Mouse (Mus musculus) myocyte (in vitro differentiated cells): ENCODE results near the gene Gp1ba. TPM values are rescaled to one million over a fixed set of nuclear protein-coding genes. Genes with fewer than 3 reads are reported as not detected.

Experiments used
- H3K27me3 ChIP-seq: one replicate; pipeline ENCODE4 v1.6.1; 2011; ENCODE audit not compliant: control insufficient read depth, insufficient read depth, insufficient read length
- H3K36me3 ChIP-seq: one replicate; pipeline ENCODE4 v1.6.1; 2011; ENCODE audit not compliant: control insufficient read depth, insufficient read depth
- H3K4me2 ChIP-seq: one replicate; pipeline ENCODE4 v1.6.1; 2011; ENCODE audit warnings: low read depth, control low read depth
- H3K4me3 ChIP-seq: one replicate; pipeline ENCODE4 v1.5.1; 2011; ENCODE audit warnings: mild to moderate bottlenecking, control low read depth, moderate library complexity
- H3K79me2 ChIP-seq: one replicate; pipeline ENCODE4 v1.6.1; 2011; ENCODE audit not compliant: control insufficient read depth, insufficient read depth
- H3ac ChIP-seq: one replicate; pipeline ENCODE4 v1.6.1; 2011; ENCODE audit not compliant: control insufficient read depth, insufficient read length
- CEBPB ChIP-seq: IDR thresholded peaks from 2 replicates; pipeline ENCODE4 v1.6.1; 2011; ENCODE audit warnings: mild to moderate bottlenecking, moderate library complexity; ENCODE audit not compliant: poor library complexity, insufficient read depth, severe bottlenecking
- E2F4 ChIP-seq: IDR thresholded peaks from one replicate; pipeline ENCODE4 v1.6.1; 2011; ENCODE audit warnings: mild to moderate bottlenecking, control low read depth, moderate library complexity; ENCODE audit not compliant: insufficient read depth
- MAX ChIP-seq: IDR thresholded peaks from one replicate; pipeline ENCODE4 v1.6.1; 2011; ENCODE audit warnings: low read depth, mild to moderate bottlenecking, control low read depth
- MYOD1 ChIP-seq, 3 experiments: IDR thresholded peaks; one replicate each; pipeline ENCODE4 v1.6.1; 2011; ENCODE audit warnings: control low read depth in 2 of 3, low read depth in 2 of 3, mild to moderate bottlenecking in 2 of 3, moderate library complexity in 1 of 3; ENCODE audit not compliant: insufficient read length in 2 of 3, control insufficient read depth in 1 of 3
- MYOG ChIP-seq, 3 experiments: IDR thresholded peaks; one replicate each; pipeline ENCODE4 v1.6.1; 2011; ENCODE audit warnings: control low read depth in 2 of 3, low read depth in 2 of 3, mild to moderate bottlenecking in 2 of 3; ENCODE audit not compliant: insufficient read length in 2 of 3, control insufficient read depth in 1 of 3, insufficient read depth in 1 of 3
- POLR2A ChIP-seq: IDR thresholded peaks from one replicate; pipeline ENCODE4 v1.6.1; 2011; ENCODE audit warnings: low read depth, mild to moderate bottlenecking, control low read depth, moderate library complexity; ENCODE audit not compliant: insufficient read length
- POLR2AphosphoS2 ChIP-seq: IDR thresholded peaks from one replicate; pipeline ENCODE4 v1.6.1; 2011; ENCODE audit warnings: low read depth, control low read depth; ENCODE audit not compliant: insufficient read length
- REST ChIP-seq: IDR thresholded peaks from one replicate; pipeline ENCODE4 v1.6.1; 2011; ENCODE audit warnings: mild to moderate bottlenecking, control low read depth, moderate library complexity; ENCODE audit not compliant: insufficient read depth, insufficient read length
- SRF ChIP-seq: IDR thresholded peaks from one replicate; pipeline ENCODE4 v1.6.1; 2011; ENCODE audit warnings: low read depth; ENCODE audit not compliant: control insufficient read depth, insufficient read length
- TCF12 ChIP-seq: IDR thresholded peaks from one replicate; pipeline ENCODE4 v1.6.1; 2011; ENCODE audit warnings: mild to moderate bottlenecking, control low read depth; ENCODE audit not compliant: poor library complexity, insufficient read depth, severe bottlenecking
- TCF3 ChIP-seq: IDR thresholded peaks from one replicate; pipeline ENCODE4 v1.6.1; 2011; ENCODE audit warnings: low read depth, control low read depth; ENCODE audit not compliant: insufficient read length
- USF1 ChIP-seq: IDR thresholded peaks from one replicate; pipeline ENCODE4 v1.6.1; 2011; ENCODE audit warnings: low read depth, mild to moderate bottlenecking, control low read depth, moderate library complexity
- polyA plus RNA-seq: library from polyadenylated mRNA; unstranded; fragments of >200 nt; fragmentation: generic; extraction: Trizol; gene quantifications from one replicate; pipeline ENCODE4 v1.2.1, GENCODE M21; 2012; ENCODE audit warnings: missing spikeins

Gene Gp1ba
- polyA plus RNA-seq, 1 experiment: 0.22 TPM

- peak overlapping the region; percentile 97 for H3K4me2 ChIP-seq
- H3K36me3 ChIP-seq: peaks cover 27% of the 10 kb centered on the region
- H3K4me3 ChIP-seq: peak overlapping the region; percentile 94
Measured at GRCm38 (mm10) chr11:70658521-70658920, 19.6 kb downstream of the Gp1ba start.

GRCm38 (mm10) chr11:70658942-70659341 is 20.0 kb downstream of the Gp1ba start:
- Histone ChIP-seq H3K4me2 (peak overlapping the region; percentile 97), H3K36me3 (peaks cover 32% of the 10 kb centered on the region), H3K4me3 (peak overlapping the region; percentile 94), H3K27me3 (no peaks in the 10 kb centered on the region), H3K79me2 (peaks cover 43% of the 10 kb centered on the region), H3ac (peak overlapping the region; percentile 4)
- TF ChIP-seq CEBPB: no peak
- no peak for TF ChIP-seq USF1
- peak; percentile 58 for TF ChIP-seq POLR2A
- TF ChIP-seq MYOD1 (IDR thresholded peaks at IDR 0.05; ENCODE audit: control insufficient read depth in 1 of 3, insufficient read length in 2 of 3, low read depth in 2 of 3): peak in 2 of 3 experiments; percentile 32 to 37
- TF ChIP-seq TCF3: no peak
- TF ChIP-seq E2F4: no peak
- TF ChIP-seq POLR2AphosphoS2: peak; percentile 70
- no peak for TF ChIP-seq SRF
- TF ChIP-seq REST: no peak
- TF ChIP-seq MYOG (IDR thresholded peaks at IDR 0.05; ENCODE audit: control insufficient read depth in 1 of 3, insufficient read depth in 1 of 3, insufficient read length in 2 of 3, low read depth in 2 of 3): peak in 1 of 3 experiments; percentile 65
- no peak for TF ChIP-seq MAX
- TF ChIP-seq TCF12: no peak

More at GRCm38 (mm10) chr11:70658521-70658920, 19.6 kb downstream of the Gp1ba start:
- Histone ChIP-seq H3K27me3 (no peaks in the 10 kb centered on the region), H3K79me2 (peaks cover 47% of the 10 kb centered on the region), H3ac (peak overlapping the region; percentile 4)
- peak; percentile 74 for TF ChIP-seq TCF12
- peak; percentile 34 to 85 (median 51) for TF ChIP-seq MYOD1 (IDR thresholded peaks at IDR 0.05; ENCODE audit: control insufficient read depth in 1 of 3, insufficient read length in 2 of 3, low read depth in 2 of 3)
- no peak for TF ChIP-seq USF1
- TF ChIP-seq MYOG (IDR thresholded peaks at IDR 0.05; ENCODE audit: control insufficient read depth in 1 of 3, insufficient read depth in 1 of 3, insufficient read length in 2 of 3, low read depth in 2 of 3): peak in 2 of 3 experiments; percentile 82 to 93
- TF ChIP-seq TCF3: peak; percentile 13

- no peak overlapping the region for H3K4me3 ChIP-seq
- no peaks in the 10 kb centered on the region for H3K27me3 ChIP-seq
- H3K79me2 ChIP-seq: peaks cover 45% of the 10 kb centered on the region
- TF ChIP-seq SRF (no peak), POLR2A (peak; percentile 41)
- no peak overlapping the region for H3ac ChIP-seq
- H3K36me3 ChIP-seq: peaks cover 37% of the 10 kb centered on the region
- peak overlapping the region; percentile 97 for H3K4me2 ChIP-seq
Measured at GRCm38 (mm10) chr11:70660571-70660970, 21.6 kb downstream of the Gp1ba start.

GRCm38 (mm10) chr11:70663101-70663500 is 24.2 kb downstream of the Gp1ba start:
- Histone ChIP-seq H3K4me3 (no peak overlapping the region), H3K36me3 (peaks cover 37% of the 10 kb centered on the region)

GRCm38 (mm10) chr11:70663957-70664356 is 25.0 kb downstream of the Gp1ba start:
- TF ChIP-seq MYOD1 (IDR thresholded peaks at IDR 0.05; ENCODE audit: control insufficient read depth in 1 of 3, insufficient read length in 2 of 3, low read depth in 2 of 3) (no peak), TCF3 (no peak), USF1 (no peak), POLR2AphosphoS2 (peak; percentile 93), REST (no peak), POLR2A (peak; percentile 49)
- Histone ChIP-seq H3K36me3 (peaks cover 37% of the 10 kb centered on the region), H3K4me3 (no peak overlapping the region), H3K4me2 (no peak overlapping the region), H3ac (no peak overlapping the region), H3K79me2 (peaks cover 38% of the 10 kb centered on the region), H3K27me3 (no peaks in the 10 kb centered on the region)

More at GRCm38 (mm10) chr11:70663101-70663500, 24.2 kb downstream of the Gp1ba start:
- TF ChIP-seq POLR2A (peak; percentile 58), MYOD1 (IDR thresholded peaks at IDR 0.05; ENCODE audit: control insufficient read depth in 1 of 3, insufficient read length in 2 of 3, low read depth in 2 of 3) (no peak), POLR2AphosphoS2 (peak; percentile 89), TCF12 (no peak), REST (no peak), CEBPB (no peak)
- no peak overlapping the region for H3ac ChIP-seq
- H3K4me2 ChIP-seq: no peak overlapping the region
- H3K79me2 ChIP-seq: peaks cover 46% of the 10 kb centered on the region
- no peaks in the 10 kb centered on the region for H3K27me3 ChIP-seq

GRCm38 (mm10) chr11:70664741-70665140 is 25.8 kb downstream of the Gp1ba start:
- no peak overlapping the region for H3ac ChIP-seq

More at GRCm38 (mm10) chr11:70664741-70665140, 25.8 kb downstream of the Gp1ba start:
- no peak overlapping the region for H3K4me2 ChIP-seq
- no peak overlapping the region for H3K4me3 ChIP-seq
- H3K36me3 ChIP-seq: peaks cover 37% of the 10 kb centered on the region
- TF ChIP-seq MYOG (IDR thresholded peaks at IDR 0.05; ENCODE audit: control insufficient read depth in 1 of 3, insufficient read depth in 1 of 3, insufficient read length in 2 of 3, low read depth in 2 of 3): no peak
- peak; percentile 74 for TF ChIP-seq POLR2AphosphoS2
- H3K27me3 ChIP-seq: no peaks in the 10 kb centered on the region
- H3K79me2 ChIP-seq: peaks cover 30% of the 10 kb centered on the region
